Mouse (Mus musculus) liver, embryonic 14.5 days (tissue): Measurements from ENCODE around the gene Hist1h2bj. TPM values are rescaled to one million over a fixed set of nuclear protein-coding genes. Genes with fewer than 3 reads are reported as not detected.
A peak's percentile ranks its signal among the peaks of the same experiment; 100 is the strongest.

Experiments used
- ATAC-seq: fragments of 200-750 bp; cut with Nextera tagmentation; 2 replicates; pipeline ENCODE4 v1.8.0; 2017; ENCODE audit warnings: moderate number of reproducible peaks, mild to moderate bottlenecking, moderate library complexity; ENCODE audit not compliant: insufficient read depth
- DNase-seq, 3 experiments: peaks; one replicate each; pipeline ENCODE4 v3.0.0-alpha.2; 2012 to 2013; ENCODE audit warnings: low read depth in 3 of 3, low spot score in 3 of 3
- H3K27ac ChIP-seq: fragments of 300-500 bp; sonication (generic); 2 replicates; pipeline ENCODE4 v1.5.1; 2014; ENCODE audit warnings: moderate library complexity, mild to moderate bottlenecking, control low read depth, inconsistent platforms
- H3K27me3 ChIP-seq: fragments of 300-500 bp; sonication (generic); 2 replicates; pipeline ENCODE4 v1.6.1; 2014; ENCODE audit warnings: mild to moderate bottlenecking, low read length, moderate library complexity; ENCODE audit not compliant: control insufficient read depth, insufficient read depth
- H3K36me3 ChIP-seq: fragments of 300-500 bp; sonication (generic); replicated peaks from 2 replicates; pipeline ENCODE4 v1.6.1; 2014; ENCODE audit warnings: low read depth; ENCODE audit not compliant: control insufficient read depth, insufficient read depth
- H3K4me1 ChIP-seq, 2 experiments: fragments of 200-500 bp in 1 of 2; fragments of 300-500 bp in 1 of 2; sonication (generic) in 1 of 2; replicated peaks; 2 replicates each; pipeline ENCODE4 v1.6.1; 2012 to 2014; ENCODE audit warnings: antibody characterized with exemption in 1 of 2, inconsistent platforms in 1 of 2, low read length in 1 of 2; ENCODE audit not compliant: control insufficient read depth in 2 of 2, insufficient read depth in 2 of 2
- H3K4me2 ChIP-seq: fragments of 300-500 bp; sonication (generic); 2 replicates; pipeline ENCODE4 v1.6.1; 2014; ENCODE audit warnings: low read depth, mild to moderate bottlenecking, control low read depth, moderate library complexity
- H3K4me3 ChIP-seq, 2 experiments: fragments of 200-500 bp in 1 of 2; fragments of 300-500 bp in 1 of 2; sonication (generic) in 1 of 2; 2 replicates each; pipeline ENCODE4 v1.5.1; 2012 to 2014; ENCODE audit warnings: low read depth in 2 of 2, low read length in 2 of 2, mild to moderate bottlenecking in 2 of 2, control low read depth in 1 of 2, inconsistent platforms in 1 of 2, moderate library complexity in 1 of 2; ENCODE audit not compliant: insufficient read depth in 1 of 2
- H3K9ac ChIP-seq: fragments of 300-500 bp; sonication (generic); replicated peaks from 2 replicates; pipeline ENCODE4 v1.6.1; 2014; ENCODE audit warnings: mild to moderate bottlenecking, control low read depth, moderate library complexity
- H3K9me3 ChIP-seq: fragments of 300-500 bp; sonication (generic); 2 replicates; pipeline ENCODE4 v1.6.1; 2016; ENCODE audit warnings: low read length, mixed read lengths; ENCODE audit not compliant: control insufficient read depth
- CTCF ChIP-seq: IDR thresholded peaks from 2 replicates; pipeline ENCODE4 v1.5.1; 2016; ENCODE audit warnings: antibody characterized with exemption, low read depth, control low read depth
- EP300 ChIP-seq: IDR thresholded peaks from 2 replicates; pipeline ENCODE4 v1.6.1; 2016; ENCODE audit warnings: antibody characterized with exemption, low read depth
- WGBS: fragments of 180-500 bp; shearing (Covaris S2); extraction: QIAGEN DNeasy Blood & Tissue Kit; methylation state at CpG from one replicate; pipeline ENCODE4 v1.1.7; 2014; ENCODE audit not compliant: insufficient replicate concordance; 5-methylcytosine and 5-hydroxymethylcytosine counted together
- polyA plus RNA-seq, 2 experiments: library from polyadenylated mRNA; depleted of rRNA in 1 of 2; stranded (reverse) in 1 of 2; unstranded in 1 of 2; fragments of >200 nt; fragmentation: Nextera tagmentation in 1 of 2; extraction: Ambion mirVana in 1 of 2; gene quantifications; 2 replicates each; pipeline versions ENCODE4 v1.2.1 to v1.2.3; 2012 to 2014

The Hist1h2bj gene
- polyA plus RNA-seq, 2 experiments = 12.4 to 21.4 TPM

- peak overlapping the region; percentile 78 for H3K27ac ChIP-seq
- peak overlapping the region; percentile 57 to 93 for H3K4me3 ChIP-seq
- H3K27me3 ChIP-seq = no peaks in the 10 kb centered on the region
- H3K9me3 ChIP-seq = no peaks in the 10 kb centered on the region
- H3K4me2 ChIP-seq = peak overlapping the region; percentile 94
- 0% methylated on average over 11 of the region's 11 CpGs for WGBS
- ATAC-seq = peak; percentile 47
- H3K36me3 ChIP-seq = no peaks in the 10 kb centered on the region
- H3K4me1 ChIP-seq = peaks cover 5 to 12% of the 10 kb centered on the region in 2 experiments; a peak in 2 of 4 replicates
- no peak for DNase-seq
- peak overlapping the region; percentile 60 for H3K9ac ChIP-seq
- TF ChIP-seq CTCF = no peak
- TF ChIP-seq EP300 = no peak
Observed at GRCm38 (mm10) chr13:22021581-22021980, 21.4 kb upstream of the Hist1h2bj start.

- H3K36me3 ChIP-seq = no peaks in the 10 kb centered on the region
- peaks cover 5 to 14% of the 10 kb centered on the region in 2 experiments; a peak in 2 of 4 replicates for H3K4me1 ChIP-seq
- WGBS = 0% methylated on average over 9 of the region's 9 CpGs
- peak overlapping the region; percentile 60 for H3K9ac ChIP-seq
- H3K27ac ChIP-seq = peak overlapping the region; percentile 78
- ATAC-seq = peak; percentile 64
- H3K27me3 ChIP-seq = no peaks in the 10 kb centered on the region
- DNase-seq = peak; percentile 86 to 87 (median 87)
- peak overlapping the region; percentile 57 to 93 for H3K4me3 ChIP-seq
- peak overlapping the region; percentile 94 for H3K4me2 ChIP-seq
- H3K9me3 ChIP-seq = no peaks in the 10 kb centered on the region
- TF ChIP-seq CTCF (no peak), EP300 (no peak)
Observed at GRCm38 (mm10) chr13:22022241-22022640, 20.8 kb upstream of the Hist1h2bj start.

GRCm38 (mm10) chr13:22026058-22027031 lies 16.7 kb upstream of the Hist1h2bj start:
- H3K36me3 ChIP-seq = no peaks in the 10 kb centered on the region

GRCm38 (mm10) chr13:22028673-22029460 lies 14.1 kb upstream of the Hist1h2bj start:
- H3K9me3 ChIP-seq = no peaks in the 10 kb centered on the region
- peak overlapping the region; percentile 82 for H3K9ac ChIP-seq
- WGBS = under 1% methylated on average over 40 of the region's 40 CpGs
- H3K4me2 ChIP-seq = peak overlapping the region; percentile 79
- H3K27me3 ChIP-seq = no peaks in the 10 kb centered on the region
- peak in 2 of 3 experiments; percentile 83 to 91 for DNase-seq
- no peaks in the 10 kb centered on the region for H3K36me3 ChIP-seq
- peak; percentile 80 for ATAC-seq
- H3K27ac ChIP-seq = peak overlapping the region; percentile 89
- peak overlapping the region; percentile 64 to 72 for H3K4me3 ChIP-seq
- no peak for TF ChIP-seq EP300
- TF ChIP-seq CTCF = peak; percentile 97
- peaks cover 8 to 17% of the 10 kb centered on the region in 2 experiments; a peak in 3 of 4 replicates for H3K4me1 ChIP-seq

More at GRCm38 (mm10) chr13:22026058-22027031, 16.7 kb upstream of the Hist1h2bj start:
- Histone ChIP-seq H3K4me3 (peak overlapping the region; percentile 69 to 97), H3K9ac (peak overlapping the region; percentile 84), H3K4me1 (peaks cover 6 to 13% of the 10 kb centered on the region in 2 experiments; a peak in 3 of 4 replicates), H3K27ac (peak overlapping the region; percentile 57), H3K4me2 (peak overlapping the region; percentile 84), H3K27me3 (no peaks in the 10 kb centered on the region), H3K9me3 (no peaks in the 10 kb centered on the region)
- DNase-seq = peak in 2 of 3 experiments; percentile 67 to 82
- WGBS = 1% methylated on average over 35 of the region's 35 CpGs
- ATAC-seq = no peak
- TF ChIP-seq CTCF = no peak
- TF ChIP-seq EP300 = no peak
